Mouse (Mus musculus) heart, postnatal 10 days (tissue): Measurements from ENCODE around the gene Cab39l. TPM values are rescaled to one million over a fixed set of nuclear protein-coding genes. Genes with fewer than 3 reads are reported as not detected.
"Not testable (repeated sequence)": the region's sequence is repeated elsewhere in the genome, so short reads cannot be mapped to it uniquely, and the experiment has no call there.

Experiments used
- DNase-seq, 2 experiments: peaks; one replicate each; pipeline ENCODE4 v3.0.0; 2021
- intact Hi-C: fragments of 180-260 bp; cut with DNase I; formaldehyde crosslinking; loops from one replicate; pipeline ENCODE4 v1.15.1; 2025
- total RNA-seq, 2 experiments: library from RNA; stranded (reverse); gene quantifications; 2 replicates each; pipeline ENCODE4 v1.2.3; 2021

The Cab39l gene
- total RNA-seq, 2 experiments from 2014 or later = 20.3 to 24.5 TPM

DNA sequence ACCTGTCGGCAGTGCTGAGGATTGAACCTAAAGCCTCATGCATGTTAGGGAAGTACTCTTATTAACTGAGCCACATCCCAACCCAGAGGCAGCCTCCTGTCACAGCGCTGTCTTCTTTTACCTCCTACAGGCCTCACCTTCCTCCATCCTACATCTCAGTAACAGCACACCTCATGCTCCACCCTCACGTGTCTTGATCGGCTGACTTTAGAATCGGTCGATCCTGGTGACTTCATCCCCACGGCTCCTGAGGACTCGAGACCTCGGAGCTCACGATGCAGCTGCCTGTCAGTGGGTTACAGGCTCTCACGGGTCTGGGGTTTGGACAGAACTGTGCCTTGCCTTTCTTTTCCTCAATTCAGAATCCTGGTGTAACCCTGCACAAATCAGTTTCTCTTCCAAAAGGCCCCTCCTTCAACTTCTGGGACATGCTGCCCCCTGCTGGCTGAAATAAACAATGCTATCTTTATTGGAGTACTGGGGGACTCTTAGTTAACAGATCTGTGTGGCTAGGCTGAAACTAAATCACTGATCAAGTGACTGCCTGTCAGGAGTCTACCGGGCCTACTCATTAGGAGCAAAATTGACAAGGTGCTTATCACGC lies 115.3 kb downstream of the Cab39l start:
- DNase-seq = peak; percentile 81 to 92
- intact Hi-C loops = loop anchor here (2.0 to 5.0 kb wide), 4 partner anchors 87 to 399 kb away; no protein-coding TSS in a partner anchor

GRCm38 (mm10) chr14:59557071-59557470 lies 116.3 kb downstream of the Cab39l start:
- intact Hi-C loops = loop anchor here (2.0 to 5.0 kb wide), 3 partner anchors 168 to 400 kb away; no protein-coding TSS in a partner anchor
- no peak for DNase-seq

- DNase-seq = no peak
- intact Hi-C loops = loop anchor here (2.0 to 5.0 kb wide), 3 partner anchors 169 to 401 kb away; no protein-coding TSS in a partner anchor
Measured at GRCm38 (mm10) chr14:59557886-59558285, 117.1 kb downstream of the Cab39l start.

DNA sequence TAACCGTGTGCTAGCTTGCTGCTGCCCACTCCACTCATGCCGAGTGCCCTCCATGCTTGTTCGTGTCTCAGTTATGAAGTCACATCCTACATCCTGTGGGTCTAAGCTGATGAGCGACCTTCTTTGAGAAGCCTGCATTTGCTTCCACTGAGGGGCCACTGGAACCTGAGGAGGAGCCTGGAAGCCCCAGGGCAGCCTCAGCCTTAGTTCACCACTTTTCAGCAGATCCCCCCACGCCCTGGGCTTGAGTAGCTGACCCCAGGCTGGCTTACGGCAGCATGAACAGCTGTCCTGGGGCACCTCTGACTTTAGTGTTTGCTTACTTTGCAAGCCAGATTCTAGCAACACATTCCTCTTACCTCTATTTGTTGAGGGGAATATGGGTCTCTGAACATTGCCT lies 126.0 kb downstream of the Cab39l start:
- intact Hi-C loops = no loop called here
- no peak for DNase-seq

GRCm38 (mm10) chr14:59576385-59576784 lies 135.6 kb downstream of the Cab39l start:
- no peak for DNase-seq
- intact Hi-C loops = no loop called here

DNA sequence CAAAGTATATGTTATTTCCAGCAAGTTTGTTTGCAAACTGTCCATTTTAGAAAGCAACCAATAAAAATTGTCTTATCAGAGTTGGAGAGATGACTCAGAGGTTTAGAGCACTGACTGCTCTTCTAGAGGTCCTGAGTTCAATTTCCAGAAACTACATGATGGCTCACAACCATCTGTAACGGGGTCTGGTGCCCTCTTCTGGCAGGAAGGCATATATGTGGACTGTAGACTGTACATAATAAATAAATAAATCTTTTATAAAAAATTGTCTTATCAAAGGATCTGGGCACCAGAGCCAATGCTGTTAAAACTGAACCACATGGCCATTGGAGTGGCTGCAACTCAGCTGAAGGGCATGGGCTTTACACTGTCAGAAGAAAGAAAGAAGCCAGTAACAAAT lies 149.8 kb downstream of the Cab39l start:
- intact Hi-C loops = no loop called here
- DNase-seq = peak; percentile 26 to 39

- intact Hi-C loops = no loop called here
- DNase-seq = no peak
Measured at GRCm38 (mm10) chr14:59591901-59592300, 151.1 kb downstream of the Cab39l start.

GRCm38 (mm10) chr14:59592593-59592992 lies 151.8 kb downstream of the Cab39l start:
- intact Hi-C loops = no loop called here
- no peak for DNase-seq

DNA sequence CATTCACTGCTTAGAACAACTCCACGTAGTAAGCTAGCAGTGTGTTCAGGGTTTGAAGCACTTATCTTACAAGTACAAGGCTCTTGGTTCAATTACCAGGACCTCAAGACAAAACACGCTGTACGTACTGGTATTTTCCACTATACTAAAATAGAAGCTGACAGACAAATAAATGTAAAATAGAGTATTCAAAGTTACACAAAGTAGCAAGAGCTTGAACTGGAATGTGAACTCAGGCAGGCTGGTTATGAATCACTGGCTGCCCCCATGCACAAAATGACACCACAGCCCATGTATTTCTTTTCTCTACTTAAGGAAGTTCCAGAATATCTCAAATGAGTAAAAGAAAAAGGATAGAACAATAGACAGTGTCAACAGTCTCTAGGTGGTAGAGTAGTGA lies 154.2 kb downstream of the Cab39l start:
- intact Hi-C loops = no loop called here
- DNase-seq = no peak

- DNase-seq = peak; percentile 98 to 99
- intact Hi-C loops = no loop called here
Measured at GRCm38 (mm10) chr14:59597398-59598259, 156.9 kb downstream of the Cab39l start, which contains the start of gene Cdadc1. Gene Cdadc1 (minus strand): TSS chr14:59597959.

DNA sequence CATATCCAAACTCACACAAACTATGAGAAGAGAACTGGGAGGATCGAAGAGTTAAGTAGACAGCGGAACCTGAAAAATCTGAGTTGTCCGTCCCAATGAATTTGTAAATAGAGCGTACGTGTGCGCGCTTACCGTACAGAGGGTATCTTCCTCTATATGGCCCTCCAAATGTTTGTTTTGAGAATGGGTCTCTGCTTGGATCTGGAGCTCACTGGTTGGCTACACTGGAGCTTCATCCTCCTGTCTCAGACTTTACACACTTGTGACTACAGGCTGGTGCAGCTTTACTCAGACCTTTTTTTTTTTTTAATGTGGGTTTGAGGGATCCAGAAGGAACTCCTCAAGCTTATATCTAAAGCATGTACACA lies 157.5 kb downstream of the Cab39l start:
- DNase-seq = no peak
- intact Hi-C loops = no loop called here

DNA sequence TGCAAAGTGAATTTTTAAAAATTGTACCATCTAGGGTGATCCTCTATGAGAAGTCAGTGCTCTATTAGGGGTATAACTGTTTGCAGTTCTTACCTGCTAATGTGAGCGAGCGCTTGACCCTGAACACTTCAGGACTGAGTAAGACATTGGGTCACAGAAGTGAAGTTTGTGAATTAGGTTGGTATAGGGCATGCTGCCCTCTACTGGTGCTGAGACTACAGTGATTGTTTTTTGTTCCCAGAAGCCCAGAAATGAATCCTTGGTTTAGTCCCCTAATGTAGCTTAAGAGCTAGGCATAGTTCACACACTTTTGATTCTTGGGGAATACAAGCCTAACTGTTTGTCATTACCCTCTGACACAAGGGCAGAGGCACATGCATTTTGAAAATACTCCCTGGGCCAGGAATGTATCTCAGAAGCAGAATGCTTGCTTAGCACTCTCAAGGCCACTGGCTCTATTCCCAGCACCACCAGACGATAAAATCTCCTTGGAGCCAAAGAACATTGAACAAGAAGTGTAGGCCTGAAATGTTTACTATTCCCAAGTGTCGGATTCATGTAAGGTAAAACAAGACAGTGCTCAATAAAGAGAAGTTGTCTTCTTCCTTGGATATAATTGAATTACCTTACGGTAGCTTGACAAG lies 163.4 kb downstream of the Cab39l start:
- intact Hi-C loops = loop anchor here (2.0 to 10.0 kb wide), 2 partner anchors 339 to 571 kb away; no protein-coding TSS in a partner anchor
- DNase-seq = peak; percentile 18 to 55

GRCm38 (mm10) chr14:59605671-59606353 lies 165.0 kb downstream of the Cab39l start:
- intact Hi-C loops = loop anchor here (1.0 to 10.0 kb wide), 3 partner anchors 337 to 569 kb away; no protein-coding TSS in a partner anchor
- peak; percentile 66 to 84 for DNase-seq

GRCm38 (mm10) chr14:59607021-59607420 lies 166.2 kb downstream of the Cab39l start:
- intact Hi-C loops = loop anchor here (10.0 kb wide), 1 partner anchor 568 kb away; no protein-coding TSS in a partner anchor
- no peak for DNase-seq

- intact Hi-C loops = loop anchor here (1.0 kb wide), 1 partner anchor 330 kb away; no protein-coding TSS in a partner anchor
- DNase-seq = peak; percentile 57 to 81
Measured at GRCm38 (mm10) chr14:59612920-59613625, 172.3 kb downstream of the Cab39l start.

GRCm38 (mm10) chr14:59614149-59614548 lies 173.4 kb downstream of the Cab39l start:
- intact Hi-C loops = not testable (repeated sequence)

DNA sequence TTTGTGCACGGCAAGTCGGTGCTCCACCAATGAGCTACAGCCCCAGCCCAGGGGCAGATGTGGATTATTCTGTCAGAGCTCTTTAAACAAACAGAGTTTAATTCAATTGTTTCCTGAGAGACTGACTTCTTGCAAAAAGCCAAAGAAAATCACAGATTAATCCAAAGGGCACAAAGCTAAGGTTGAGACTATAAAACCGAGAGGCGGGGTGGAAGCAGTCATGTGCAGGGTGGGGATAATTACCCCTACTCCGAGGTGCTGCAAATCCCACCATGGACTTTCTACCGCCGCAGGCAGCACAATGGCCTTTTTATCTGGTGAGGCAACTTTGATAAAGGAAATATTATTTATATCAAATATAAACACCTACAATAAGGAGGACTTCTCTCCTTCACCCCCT lies 176.0 kb downstream of the Cab39l start:
- intact Hi-C loops = no loop called here
- no peak for DNase-seq

More at GRCm38 (mm10) chr14:59614149-59614548, 173.4 kb downstream of the Cab39l start:
- not testable (repeated sequence) for DNase-seq

- no peak for DNase-seq
- intact Hi-C loops = no loop called here
Measured at GRCm38 (mm10) chr14:59624326-59624885, 183.6 kb downstream of the Cab39l start.

DNA sequence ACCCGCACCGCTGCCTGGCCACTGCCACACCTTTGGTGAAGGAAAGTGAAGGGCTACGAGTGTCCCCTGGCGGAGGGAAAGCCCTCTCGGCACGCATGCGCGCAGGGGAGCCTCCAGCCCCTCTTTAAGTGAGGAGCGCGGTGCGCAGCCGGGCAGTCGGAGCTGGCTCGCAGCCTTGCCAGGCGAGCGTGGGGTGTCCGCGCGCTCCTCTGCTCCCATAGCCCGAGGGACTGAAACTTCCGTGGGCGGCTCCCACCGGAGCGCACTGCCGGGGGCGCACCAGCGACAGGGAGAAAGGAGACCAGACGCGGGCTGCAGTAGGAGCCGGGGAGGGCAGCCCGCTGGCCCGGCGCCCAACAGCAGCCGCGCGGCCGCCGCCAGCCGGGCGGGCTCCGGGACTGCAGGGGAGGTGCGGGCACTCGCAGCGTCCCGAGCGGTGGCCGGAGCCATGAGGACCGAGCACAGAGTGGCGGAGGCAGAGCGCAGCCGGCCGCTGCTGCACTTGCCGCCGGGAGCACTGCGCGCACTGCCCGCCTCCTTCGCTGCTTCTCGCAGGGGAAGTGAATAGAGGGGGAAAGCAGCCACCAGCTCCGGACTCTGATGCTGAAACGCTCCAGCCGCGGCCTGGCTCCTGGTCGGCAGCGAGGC lies 184.5 kb downstream of the Cab39l start, which contains the start of gene Shisa2:
TSS of gene Shisa2 (plus strand) at position 151 of the 648 bp plus-strand sequence.
- intact Hi-C loops = no loop called here
- peak; percentile 85 to 87 for DNase-seq
